Mouse (Mus musculus): ENCODE results near the gene Fcgrt.
"Not testable (repeated sequence)": the region's sequence is repeated elsewhere in the genome, so short reads cannot be mapped to it uniquely, and the experiment has no call there.

Fcgrt gene

GRCm38 (mm10) chr7:45111940-45112339 is 8.3 kb upstream of the Fcgrt start:
- no peak for DNase-seq (ENCODE audit: extremely low read depth, low read depth)

- DNase-seq (ENCODE audit: extremely low read depth, low read depth) = not testable (repeated sequence)
Observed at GRCm38 (mm10) chr7:45110089-45110488, 6.4 kb upstream of the Fcgrt start.

DNA sequence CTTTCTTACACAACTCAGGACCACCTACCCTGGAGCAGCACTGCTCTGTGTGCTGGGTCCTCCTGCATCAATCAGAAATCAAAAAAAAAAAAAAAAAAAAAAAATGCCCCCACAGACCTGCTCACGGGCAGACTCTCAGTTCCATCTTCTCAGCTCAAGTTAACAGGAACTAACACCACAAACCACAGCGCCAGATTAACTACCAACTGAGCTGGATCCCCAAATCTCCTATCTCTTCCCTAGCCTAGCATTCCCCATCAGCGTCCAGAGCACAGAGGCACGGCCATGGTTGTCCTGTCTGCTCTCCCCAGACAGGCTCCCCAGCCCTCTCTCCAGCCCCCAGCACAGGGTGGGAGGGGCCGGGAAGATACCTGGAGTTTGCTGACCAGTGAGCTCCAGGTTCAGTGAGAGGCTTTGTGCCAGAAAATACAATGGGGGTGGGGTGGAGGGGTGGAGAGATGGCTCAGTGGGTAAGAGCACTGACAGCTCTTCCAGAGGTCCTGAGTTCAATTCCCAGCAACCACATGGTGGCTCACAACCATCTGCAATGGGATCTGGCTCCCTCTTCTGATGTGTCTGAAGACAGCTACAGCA is 3.5 kb upstream of the Fcgrt start:
- no peak for DNase-seq (ENCODE audit: extremely low read depth, low read depth)

DNA sequence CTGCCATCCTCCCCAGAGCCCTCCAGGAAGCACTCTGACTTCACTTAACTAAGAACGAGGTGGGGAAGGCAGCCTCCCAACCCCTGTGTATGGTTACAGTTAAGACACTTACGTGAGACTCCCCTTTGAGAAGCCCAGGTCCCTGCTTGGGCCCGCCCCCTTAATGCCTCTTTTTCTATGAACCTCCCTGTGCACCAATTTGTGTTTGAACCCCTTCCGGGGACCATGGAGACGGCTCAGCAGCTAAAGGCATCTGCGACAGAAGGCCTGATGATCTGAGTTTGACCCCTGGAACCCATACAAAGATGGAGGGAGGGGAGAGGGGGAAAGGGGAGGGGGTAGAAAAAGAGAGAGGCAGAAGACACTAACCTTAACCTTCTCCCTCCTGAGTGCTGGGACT is 2.8 kb upstream of the Fcgrt start:
- no peak for DNase-seq (ENCODE audit: extremely low read depth, low read depth)

DNA sequence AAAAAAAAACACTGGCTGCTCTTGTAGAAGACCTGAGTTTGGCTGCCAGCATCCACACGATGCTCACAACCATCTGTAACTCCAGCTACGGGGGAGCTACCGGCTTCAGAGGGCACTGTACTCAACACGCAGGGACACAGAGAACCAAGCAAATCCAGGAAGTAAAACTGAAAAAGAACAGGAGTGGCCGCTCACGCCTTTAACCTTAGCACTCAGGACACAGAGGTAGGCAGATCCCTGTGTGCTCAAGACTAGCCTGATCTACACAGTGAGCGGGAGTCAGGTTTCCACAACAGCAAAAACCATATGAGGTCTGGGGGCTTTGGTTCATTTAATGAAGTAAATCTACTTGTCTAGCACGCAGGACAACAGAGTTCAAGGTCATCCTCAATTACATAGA is 1.8 kb upstream of the Fcgrt start:
- DNase-seq (ENCODE audit: extremely low read depth, low read depth) = no peak

DNA sequence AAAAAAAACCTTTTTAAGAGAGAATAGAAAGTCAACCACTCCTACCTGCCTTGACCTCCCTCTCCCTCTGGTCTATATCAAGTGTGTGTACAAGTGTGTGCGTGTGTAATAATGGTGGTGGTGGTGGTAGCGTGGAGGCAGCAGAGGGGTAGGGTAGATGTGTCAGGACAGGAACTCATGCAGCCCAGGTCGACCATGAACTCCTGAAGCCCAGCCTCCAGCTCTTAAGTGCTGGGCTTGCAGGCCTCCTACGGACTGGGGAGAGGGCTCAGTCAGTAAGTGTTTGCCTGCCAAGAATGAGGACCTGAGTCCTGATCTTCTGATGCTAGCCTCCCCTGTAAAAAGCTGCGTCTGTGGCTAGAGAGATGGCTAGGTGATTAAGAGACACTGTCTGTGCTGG is 1.3 kb upstream of the Fcgrt start:
- DNase-seq (ENCODE audit: extremely low read depth, low read depth) = no peak

DNA sequence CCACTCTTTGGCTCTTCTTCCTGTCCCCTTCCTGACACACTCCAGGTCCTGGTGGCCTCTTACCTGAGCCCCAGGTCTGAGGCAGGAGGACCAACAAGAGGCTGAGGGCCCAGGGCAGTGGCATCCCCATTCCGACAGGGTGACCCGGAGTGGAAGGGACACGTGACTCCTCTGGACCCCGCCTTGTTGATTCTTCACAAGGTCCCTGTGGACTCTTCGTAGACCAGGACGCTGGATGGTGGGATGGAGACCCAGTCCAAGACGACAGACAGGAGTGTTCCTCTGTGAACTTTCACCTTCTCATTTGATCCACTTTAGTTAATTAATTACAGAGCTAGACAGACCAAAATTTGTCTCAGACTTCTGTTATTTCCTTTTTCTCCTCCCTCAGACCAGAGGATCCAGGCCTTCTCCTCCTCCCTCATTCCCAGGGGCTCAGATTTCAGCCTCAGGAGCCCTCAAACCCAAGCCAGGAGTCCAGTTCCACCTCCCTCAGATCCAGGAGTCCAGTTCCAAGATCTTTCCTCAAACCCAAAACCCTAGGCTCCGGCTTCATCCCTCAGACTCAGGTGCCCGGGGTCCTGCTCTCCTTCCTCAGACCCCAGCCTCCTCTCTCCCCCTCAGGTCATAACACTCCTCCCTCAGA is 588 bp downstream of the Fcgrt start:
- no peak for DNase-seq (ENCODE audit: extremely low read depth, low read depth)

DNA sequence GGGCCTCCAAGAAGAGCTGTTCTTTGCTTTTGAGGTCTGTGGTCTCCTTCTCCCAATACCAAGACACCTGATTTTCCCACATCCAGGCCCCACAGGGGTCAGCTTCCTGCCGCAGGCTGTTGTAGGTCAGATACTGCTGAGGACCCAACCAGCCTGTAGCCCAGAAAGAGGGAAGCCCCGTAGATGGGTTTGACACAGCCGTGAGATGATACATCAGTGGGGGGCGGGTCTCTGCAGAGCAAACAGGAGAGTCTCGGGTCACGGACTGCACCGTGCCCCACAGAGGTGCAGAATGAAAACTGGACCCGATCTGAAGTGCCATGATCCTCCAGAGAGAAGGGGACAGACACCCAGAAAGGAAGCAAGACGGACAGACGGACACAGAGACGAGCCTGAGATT is 1.2 kb downstream of the Fcgrt start:
- DNase-seq (ENCODE audit: extremely low read depth, low read depth) = no peak

GRCm38 (mm10) chr7:45100046-45100445 is 3.6 kb downstream of the Fcgrt start:
- DNase-seq (ENCODE audit: extremely low read depth, low read depth) = no peak

DNA sequence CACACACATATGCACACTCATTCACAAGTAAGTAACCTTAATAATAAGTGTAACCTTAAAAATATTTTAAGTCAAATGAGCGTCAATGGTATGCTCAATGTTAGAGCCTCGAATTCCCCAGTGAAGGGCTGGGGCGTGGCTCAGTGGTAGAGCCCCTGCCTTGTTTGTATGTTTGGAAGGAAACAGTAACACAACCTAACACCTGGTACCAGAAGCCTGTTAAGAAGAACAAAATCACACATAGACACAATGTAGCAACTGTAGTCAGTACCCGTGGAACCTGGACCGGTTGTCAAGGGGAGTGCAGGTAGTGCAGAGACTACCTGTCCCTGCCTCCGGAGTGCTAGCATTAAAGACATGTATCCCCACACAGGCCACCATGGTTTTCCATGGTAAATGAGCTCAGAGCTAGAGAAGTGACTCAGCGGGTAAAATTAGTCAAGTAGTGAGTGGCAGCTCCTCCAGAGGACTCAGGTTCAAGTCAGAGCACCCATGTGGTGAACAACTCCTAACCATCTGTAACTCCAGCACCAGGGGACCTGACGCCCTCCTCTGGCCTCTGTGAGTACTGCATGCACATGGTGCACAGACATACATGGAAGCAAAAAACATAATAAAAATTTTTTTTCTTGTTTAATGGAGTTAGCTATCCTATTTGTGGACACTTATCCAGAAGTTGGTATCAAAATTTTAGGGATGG is 5.0 kb downstream of the Fcgrt start:
- no peak for DNase-seq (ENCODE audit: extremely low read depth, low read depth)

DNA sequence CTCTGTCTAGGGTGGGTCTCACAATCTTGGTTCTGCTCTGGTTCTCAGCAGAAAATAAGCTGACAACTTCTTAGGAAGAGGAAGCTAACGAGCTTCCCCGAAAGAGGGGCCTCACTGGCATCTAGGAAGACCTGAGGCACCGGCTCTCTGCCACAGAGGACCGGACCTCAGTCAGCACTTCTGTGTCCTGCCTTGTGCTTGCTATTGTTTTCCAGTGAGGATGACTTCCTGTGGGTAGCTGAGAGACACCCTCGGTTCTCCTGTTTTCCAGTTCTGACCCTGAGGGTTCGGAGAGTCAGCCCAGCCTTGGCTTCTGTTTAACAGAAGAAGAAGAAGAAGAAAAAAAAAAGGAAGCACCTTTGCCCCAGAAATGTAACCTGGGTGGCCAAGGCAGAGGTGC is 6.2 kb downstream of the Fcgrt start:
- DNase-seq (ENCODE audit: extremely low read depth, low read depth) = no peak

- DNase-seq (ENCODE audit: extremely low read depth, low read depth) = not testable (repeated sequence)
Observed at GRCm38 (mm10) chr7:45095965-45096364, 7.7 kb downstream of the Fcgrt start.

GRCm38 (mm10) chr7:45095367-45095766 is 8.3 kb downstream of the Fcgrt start:
- no peak for DNase-seq (ENCODE audit: extremely low read depth, low read depth)

DNA sequence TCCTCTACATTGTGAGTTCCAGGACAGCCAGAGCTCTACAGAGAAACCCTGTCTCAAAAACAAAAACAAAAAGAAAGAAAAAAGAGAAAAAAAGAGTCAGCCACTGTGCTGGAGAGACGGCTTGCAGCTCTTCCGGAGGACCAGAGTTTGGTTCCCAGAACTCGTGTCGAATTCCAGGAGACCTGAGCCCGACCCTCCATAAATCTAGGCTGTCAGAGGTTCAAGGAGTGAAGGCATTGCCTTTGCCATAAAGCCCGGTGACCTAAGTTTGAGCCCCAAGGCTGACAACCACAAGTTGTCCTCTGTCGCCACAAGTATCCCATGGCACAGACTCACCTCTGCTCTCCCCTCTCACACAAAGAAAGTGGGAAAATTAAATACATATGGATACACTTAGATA is 9.5 kb downstream of the Fcgrt start:
- no peak for DNase-seq (ENCODE audit: extremely low read depth, low read depth)

DNA sequence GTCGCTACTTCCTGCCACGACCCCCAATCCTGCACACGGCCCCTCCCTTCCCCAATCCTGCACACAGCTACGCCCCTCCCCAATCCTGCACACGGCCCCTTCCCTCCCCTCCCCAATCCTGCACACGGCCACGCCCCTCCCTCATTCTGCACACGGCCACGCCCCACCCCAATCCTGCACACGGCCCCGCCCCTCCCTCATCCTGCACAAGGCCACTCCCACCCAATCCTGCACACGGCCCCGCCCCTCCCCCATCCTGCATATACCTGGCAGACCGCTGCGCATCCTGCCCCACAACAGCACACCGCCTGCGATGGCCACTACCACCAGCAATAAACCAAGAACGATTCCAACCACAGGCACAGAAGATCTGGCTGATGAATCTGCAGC is 10.1 kb downstream of the Fcgrt start:
- no peak for DNase-seq (ENCODE audit: extremely low read depth, low read depth)

GRCm38 (mm10) chr7:45092828-45093515 is 10.7 kb downstream of the Fcgrt start:
- DNase-seq (ENCODE audit: extremely low read depth, low read depth) = no peak

DNA sequence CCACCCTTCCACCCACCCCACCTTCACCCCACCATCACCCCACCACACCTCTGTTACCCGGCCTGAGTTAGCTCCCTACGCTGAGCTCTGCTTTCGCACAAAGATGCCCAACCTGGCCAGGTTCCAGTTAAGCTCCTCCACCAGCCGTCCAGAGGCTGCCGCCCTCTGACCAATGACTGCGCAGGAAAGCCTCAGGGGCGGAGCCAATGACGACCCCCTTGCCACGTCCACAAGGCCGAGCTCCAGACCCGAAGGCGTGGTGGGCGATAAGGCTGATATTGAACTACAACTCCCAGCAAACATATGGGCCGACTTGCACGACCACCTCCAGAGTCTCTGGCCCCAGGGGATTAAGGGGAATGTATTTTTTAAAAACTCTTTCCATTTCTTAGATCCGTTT is 11.6 kb downstream of the Fcgrt start, which contains the start of gene Rcn3:
Rcn3 (minus strand) TSS at position 174 of the 400 bp plus-strand sequence.
- DNase-seq (ENCODE audit: extremely low read depth, low read depth) = peak; percentile 89

GRCm38 (mm10) chr7:45091001-45091990 is 12.4 kb downstream of the Fcgrt start:
- peak; percentile 42 for DNase-seq (ENCODE audit: extremely low read depth, low read depth)

- peak; percentile 44 for DNase-seq (ENCODE audit: extremely low read depth, low read depth)
Observed at GRCm38 (mm10) chr7:45090251-45090977, 13.2 kb downstream of the Fcgrt start.

DNA sequence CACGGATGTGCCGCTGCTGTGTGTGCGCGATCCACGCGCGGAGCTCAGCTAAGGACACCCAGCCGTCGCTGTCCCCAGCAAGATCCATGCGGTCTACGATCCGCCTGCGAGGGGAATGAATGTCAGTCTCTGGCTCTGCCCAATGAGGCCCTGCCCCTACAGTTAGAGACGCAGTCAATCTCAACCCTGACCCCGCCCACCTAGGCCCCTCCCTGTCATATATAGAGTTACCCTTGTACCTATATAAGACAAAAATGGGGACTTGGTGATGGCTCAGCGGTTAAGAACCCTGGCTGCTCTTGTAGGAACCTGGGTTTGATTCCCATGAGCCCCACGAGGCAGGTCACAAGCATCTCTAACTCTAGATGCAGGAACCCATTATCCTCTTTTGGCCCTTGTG is 15.1 kb downstream of the Fcgrt start:
- DNase-seq (ENCODE audit: extremely low read depth, low read depth) = no peak
